Mouse (Mus musculus) frontal cortex, postnatal 36 days (tissue): ENCODE data around the gene Frk.
"Not testable (repeated sequence)": the region's sequence is repeated elsewhere in the genome, so short reads cannot be mapped to it uniquely, and the experiment has no call there.

Source experiments
- DNase-seq, 2 experiments: peaks; one replicate each; pipeline ENCODE4 v3.0.0; 2022; ENCODE audit warnings: low spot score in 2 of 2

Frk gene

GRCm38 (mm10) chr10:34617216-34617615 is 134.0 kb downstream of the Frk start:
- DNase-seq = peak; percentile 6 to 19

- DNase-seq = no peak
These were observed 135.3 kb downstream of the Frk start for GRCm38 (mm10) chr10:34618490-34618889.

- DNase-seq = not testable (repeated sequence)
These were observed 137.3 kb downstream of the Frk start for GRCm38 (mm10) chr10:34620540-34620939.

- no peak for DNase-seq
These were observed 155.0 kb downstream of the Frk start for GRCm38 (mm10) chr10:34638245-34638644.
